Mouse (Mus musculus): ENCODE results near the gene Telo2.

DNA sequence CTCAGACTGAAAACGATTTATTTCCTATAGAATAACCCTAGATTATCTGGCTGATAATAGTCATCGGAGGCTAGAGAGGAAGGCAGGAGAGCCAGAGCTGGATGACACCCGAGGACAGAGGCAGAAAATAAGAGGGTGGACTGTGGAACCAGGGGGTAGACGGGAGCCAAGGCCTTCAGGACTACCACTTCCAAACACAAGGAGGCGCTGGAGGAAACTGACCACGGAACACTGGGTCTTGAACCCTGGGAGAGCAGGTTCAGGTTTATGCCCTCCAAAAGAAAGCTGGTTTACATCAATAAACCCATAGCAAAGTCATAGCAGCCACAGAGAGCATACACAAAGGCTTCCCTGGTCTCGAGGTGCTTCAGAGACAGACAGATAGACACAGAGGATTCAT lies 8.2 kb upstream of the Telo2 start:
- peak; percentile 63 for TF ChIP-seq CTCF (IDR thresholded peaks at IDR 0.05; ENCODE audit: low read depth)
- TF ChIP-seq EP300 (optimal IDR thresholded peaks at IDR 0.05), result no peak
